In the genomic region with DNA sequence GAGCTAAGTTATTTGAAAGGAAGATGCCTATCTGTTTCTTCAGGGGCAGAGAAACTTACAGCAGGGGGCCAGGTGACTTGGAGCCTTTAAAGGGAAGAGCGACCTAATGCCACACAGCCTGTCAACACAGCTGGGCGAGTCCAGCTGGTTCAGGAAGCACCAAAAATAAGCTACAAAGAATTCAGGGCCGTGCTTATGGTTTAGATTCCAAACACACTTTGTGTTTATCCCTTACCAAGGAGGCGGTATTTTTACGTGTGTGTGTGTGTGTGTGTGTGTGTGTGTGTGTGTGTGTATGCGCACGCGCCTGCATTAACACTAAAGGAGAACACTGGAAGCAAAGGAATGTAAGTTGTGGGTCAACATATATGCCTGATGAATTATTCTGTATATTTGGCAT, we compare ENCODE assay signal across 8 mouse cellular contexts. TPM values are rescaled to one million over a fixed set of nuclear protein-coding genes. Genes with fewer than 3 reads are reported as not detected.
DNase-seq lines count a peak whose midpoint lies in the region; ATAC-seq and TF ChIP-seq lines count a peak whose summit lies in the region.

No protein-coding gene starts in this region.

- 34% methylated on average over 8 of the region's 8 CpGs for WGBS in forebrain, embryonic 14.5 days
- WGBS in kidney, embryonic 15.5 days, result 16% methylated on average over 8 of the region's 8 CpGs
- WGBS in stomach, embryonic 15.5 days, result 10% methylated on average over 8 of the region's 8 CpGs

- H3K4me3 ChIP-seq in layer of hippocampus, adult 2 months, result peak overlapping the region; percentile 75
- peak overlapping the region; percentile 67 for H3K4me3 ChIP-seq in forebrain, embryonic 14.5 days (ENCODE audit: low read depth, low read length)
- H3K4me3 ChIP-seq in kidney, embryonic 15.5 days (replicated peaks), result peak overlapping the region; percentile 83
- H3K4me3 ChIP-seq in stomach, embryonic 15.5 days (replicated peaks), result peak overlapping the region; percentile 68

- 0 out of 2 replicates have a peak, but pooled peaks cover 3% of the 10 kb centered on the region for H3K36me3 ChIP-seq in forebrain, embryonic 14.5 days (ENCODE audit: control insufficient read depth, insufficient read depth, low read length)
- H3K36me3 ChIP-seq in kidney, embryonic 15.5 days, result no peaks in the 10 kb centered on the region
- H3K36me3 ChIP-seq in stomach, embryonic 15.5 days, result no peaks in the 10 kb centered on the region

- DNase-seq in layer of hippocampus, adult 2 months (ENCODE audit: low spot score in 2 of 2), result no peak
- no peak for DNase-seq in layer of hippocampus, postnatal 36 days
- peak; percentile 60 for DNase-seq in MEL-GATA-1-ER (ENCODE audit: extremely low read depth, low read depth)
- DNase-seq in forebrain, embryonic 14.5 days (ENCODE audit: low spot score), result peak; percentile 35
- peak; percentile 44 for DNase-seq in lung, postnatal 14 days

- H3K9ac ChIP-seq in forebrain, embryonic 14.5 days (ENCODE audit: low read length), result peak overlapping the region; percentile 73
- H3K9ac ChIP-seq in kidney, embryonic 15.5 days, result peak overlapping the region; percentile 79
- H3K9ac ChIP-seq in stomach, embryonic 15.5 days, result peak overlapping the region; percentile 72; the same call in 1 of the 2 replicates

- H3K4me1 ChIP-seq in forebrain, embryonic 14.5 days (ENCODE audit: control insufficient read depth, insufficient read depth, low read length), result peaks cover 11% of the 10 kb centered on the region
- H3K4me1 ChIP-seq in kidney, embryonic 15.5 days, result peaks cover 39% of the 10 kb centered on the region
- H3K4me1 ChIP-seq in stomach, embryonic 15.5 days, result peaks cover 18% of the 10 kb centered on the region

- H3K4me2 ChIP-seq in forebrain, embryonic 14.5 days (ENCODE audit: low read length), result peak overlapping the region; percentile 63
- H3K4me2 ChIP-seq in kidney, embryonic 15.5 days, result peak overlapping the region; percentile 87
- H3K4me2 ChIP-seq in stomach, embryonic 15.5 days, result peak overlapping the region; percentile 79

- no peak; the same call in 1 of the 2 replicates for TF ChIP-seq CTCF in layer of hippocampus, adult 2 months (conservative IDR thresholded peaks at IDR 0.05)

- H3K9me3 ChIP-seq in forebrain, embryonic 14.5 days (replicated peaks; ENCODE audit: control insufficient read depth, low read length), result no peaks in the 10 kb centered on the region
- H3K9me3 ChIP-seq in kidney, embryonic 15.5 days (replicated peaks), result no peaks in the 10 kb centered on the region
- H3K9me3 ChIP-seq in stomach, embryonic 15.5 days, result no peaks in the 10 kb centered on the region

- no peaks in the 10 kb centered on the region for H3K27me3 ChIP-seq in forebrain, embryonic 14.5 days (replicated peaks; ENCODE audit: control insufficient read depth, insufficient read depth, low read length)
- H3K27me3 ChIP-seq in kidney, embryonic 15.5 days, result no peaks in the 10 kb centered on the region
- no peaks in the 10 kb centered on the region for H3K27me3 ChIP-seq in stomach, embryonic 15.5 days (replicated peaks)

- peak overlapping the region; percentile 96 for H3K27ac ChIP-seq in layer of hippocampus, adult 2 months
- no peak overlapping the region; the same call in none of the 2 replicates for H3K27ac ChIP-seq in forebrain, embryonic 14.5 days (ENCODE audit: low read depth, low read length)
- peak overlapping the region; percentile 99 for H3K27ac ChIP-seq in kidney, embryonic 15.5 days
- H3K27ac ChIP-seq in stomach, embryonic 15.5 days, result peak overlapping the region; percentile 82

- no peak for ATAC-seq in forebrain, embryonic 14.5 days
- no peak for ATAC-seq in kidney, embryonic 15.5 days (replicated peaks; ENCODE audit: low FRiP score)
- ATAC-seq in stomach, embryonic 15.5 days (ENCODE audit: insufficient read depth, low FRiP score, low read depth), result no peak
- ATAC-seq in granulocyte monocyte progenitor cell, adult 5-6 weeks (replicated peaks; ENCODE audit: poor library complexity, severe bottlenecking), result no peak

RNA-seq across cellular contexts. Expression of a gene that starts 0.4 kb away (rescaled TPM):
- total RNA-seq in layer of hippocampus, adult 2 months (2021), result 10 to 100 TPM; 19.1 to 22.7 TPM
- total RNA-seq in layer of hippocampus, postnatal 36 days (2021), result 10 to 100 TPM; 19.3 to 19.4 TPM
- polyA plus RNA-seq in forebrain, embryonic 14.5 days (2014; fragmentation: Nextera tagmentation; extraction: Ambion mirVana), result 48.6 and 50.7 TPM in 2 replicates
- 39.2 and 46.2 TPM in 2 replicates for polyA plus RNA-seq in kidney, embryonic 15.5 days (2015; fragmentation: Nextera tagmentation; extraction: Ambion mirVana)
- 45.8 and 51.2 TPM in 2 replicates for polyA plus RNA-seq in stomach, embryonic 15.5 days (2015; fragmentation: Nextera tagmentation; extraction: Ambion mirVana)
- total RNA-seq in granulocyte monocyte progenitor cell, adult 5-6 weeks (2014; fragmentation: Nextera tagmentation), result 26.9 and 56.5 TPM in 2 replicates
- total RNA-seq in granulocyte monocyte progenitor cell, adult 5-6 weeks (2017), result 22.8 and 30.0 TPM in 2 replicates

RNA-seq across cellular contexts. Expression of a gene that starts 1.1 kb away (rescaled TPM):
- total RNA-seq in layer of hippocampus, adult 2 months (2021), result 10 to 100 TPM; 22.0 to 22.4 TPM
- total RNA-seq in layer of hippocampus, postnatal 36 days (2021), result 10 to 100 TPM; 19.8 to 22.2 TPM
- polyA plus RNA-seq in forebrain, embryonic 14.5 days (2014; fragmentation: Nextera tagmentation; extraction: Ambion mirVana), result 40.7 and 42.7 TPM in 2 replicates
- polyA plus RNA-seq in kidney, embryonic 15.5 days (2015; fragmentation: Nextera tagmentation; extraction: Ambion mirVana), result 21.6 and 22.5 TPM in 2 replicates
- 16.6 and 17.3 TPM in 2 replicates for polyA plus RNA-seq in stomach, embryonic 15.5 days (2015; fragmentation: Nextera tagmentation; extraction: Ambion mirVana)
- 17.8 and 25.4 TPM in 2 replicates for total RNA-seq in granulocyte monocyte progenitor cell, adult 5-6 weeks (2014; fragmentation: Nextera tagmentation)
- 9.3 and 11.3 TPM in 2 replicates for total RNA-seq in granulocyte monocyte progenitor cell, adult 5-6 weeks (2017)

RNA-seq across cellular contexts. Expression of a gene that starts 26.2 kb away (rescaled TPM):
- total RNA-seq in layer of hippocampus, adult 2 months (2021), result 1 to 10 TPM; 1.5 TPM
- total RNA-seq in layer of hippocampus, postnatal 36 days (2021), result 1 to 10 TPM in 1 of 2 experiments, under 1 TPM in 1; 0.94 to 1.4 TPM
- polyA plus RNA-seq in forebrain, embryonic 14.5 days (2014; fragmentation: Nextera tagmentation; extraction: Ambion mirVana), result 0.27 and 0.64 TPM in 2 replicates
- 6.2 and 6.5 TPM in 2 replicates for polyA plus RNA-seq in kidney, embryonic 15.5 days (2015; fragmentation: Nextera tagmentation; extraction: Ambion mirVana)
- 2.3 and 3.4 TPM in 2 replicates for polyA plus RNA-seq in stomach, embryonic 15.5 days (2015; fragmentation: Nextera tagmentation; extraction: Ambion mirVana)
- total RNA-seq in granulocyte monocyte progenitor cell, adult 5-6 weeks (2014; fragmentation: Nextera tagmentation), result 15.5 and 18.0 TPM in 2 replicates
- 5.0 and 5.4 TPM in 2 replicates for total RNA-seq in granulocyte monocyte progenitor cell, adult 5-6 weeks (2017)

RNA-seq across cellular contexts. Expression of a gene that starts 29.8 kb away (rescaled TPM):
- total RNA-seq in layer of hippocampus, adult 2 months (2021), result under 1 TPM; 0.37 to 0.69 TPM
- total RNA-seq in layer of hippocampus, postnatal 36 days (2021), result under 1 TPM; 0.56 to 0.65 TPM
- not detected in 2 replicates for polyA plus RNA-seq in forebrain, embryonic 14.5 days (2014; fragmentation: Nextera tagmentation; extraction: Ambion mirVana)
- polyA plus RNA-seq in kidney, embryonic 15.5 days (2015; fragmentation: Nextera tagmentation; extraction: Ambion mirVana), result 1.2 and 1.4 TPM in 2 replicates
- polyA plus RNA-seq in stomach, embryonic 15.5 days (2015; fragmentation: Nextera tagmentation; extraction: Ambion mirVana), result 3.5 and 5.8 TPM in 2 replicates
- 0.88 TPM in 1 of 2 replicates, not detected in the other for total RNA-seq in granulocyte monocyte progenitor cell, adult 5-6 weeks (2014; fragmentation: Nextera tagmentation)
- total RNA-seq in granulocyte monocyte progenitor cell, adult 5-6 weeks (2017), result not detected in 2 replicates

RNA-seq across cellular contexts. Expression of a gene that starts 33.8 kb away (rescaled TPM):
- 10 to 100 TPM; 53.1 to 63.3 TPM for total RNA-seq in layer of hippocampus, adult 2 months (2021)
- 10 to 100 TPM; 59.4 to 62.9 TPM for total RNA-seq in layer of hippocampus, postnatal 36 days (2021)
- polyA plus RNA-seq in forebrain, embryonic 14.5 days (2014; fragmentation: Nextera tagmentation; extraction: Ambion mirVana), result 75.8 and 91.8 TPM in 2 replicates
- polyA plus RNA-seq in kidney, embryonic 15.5 days (2015; fragmentation: Nextera tagmentation; extraction: Ambion mirVana), result 169 and 181 TPM in 2 replicates
- 138 and 146 TPM in 2 replicates for polyA plus RNA-seq in stomach, embryonic 15.5 days (2015; fragmentation: Nextera tagmentation; extraction: Ambion mirVana)
- 193 and 213 TPM in 2 replicates for total RNA-seq in granulocyte monocyte progenitor cell, adult 5-6 weeks (2014; fragmentation: Nextera tagmentation)
- 87.8 and 88.6 TPM in 2 replicates for total RNA-seq in granulocyte monocyte progenitor cell, adult 5-6 weeks (2017)

Comparison
In these comparisons a context has a peak if more than half of its experiments do, and no peak if none do; other contexts are left out.
1. DNase-seq: peak in MEL-GATA-1-ER (single experiment), forebrain, embryonic 14.5 days (single experiment) and lung, postnatal 14 days (single experiment); none in layer of hippocampus, adult 2 months (0 of 2) and layer of hippocampus, postnatal 36 days (0 of 2).
2. Peak in every context shown above with its lines, with median percentiles within 50 percentile points of each other: H3K4me3 ChIP-seq, H3K4me2 ChIP-seq and H3K9ac ChIP-seq.